Mouse (Mus musculus) heart, adult 11 months (tissue): ENCODE results near the gene Serinc3.

ENCODE experiments used
- DNase-seq: peaks from one replicate; pipeline ENCODE4 v3.0.0; 2022

The Serinc3 gene

DNA sequence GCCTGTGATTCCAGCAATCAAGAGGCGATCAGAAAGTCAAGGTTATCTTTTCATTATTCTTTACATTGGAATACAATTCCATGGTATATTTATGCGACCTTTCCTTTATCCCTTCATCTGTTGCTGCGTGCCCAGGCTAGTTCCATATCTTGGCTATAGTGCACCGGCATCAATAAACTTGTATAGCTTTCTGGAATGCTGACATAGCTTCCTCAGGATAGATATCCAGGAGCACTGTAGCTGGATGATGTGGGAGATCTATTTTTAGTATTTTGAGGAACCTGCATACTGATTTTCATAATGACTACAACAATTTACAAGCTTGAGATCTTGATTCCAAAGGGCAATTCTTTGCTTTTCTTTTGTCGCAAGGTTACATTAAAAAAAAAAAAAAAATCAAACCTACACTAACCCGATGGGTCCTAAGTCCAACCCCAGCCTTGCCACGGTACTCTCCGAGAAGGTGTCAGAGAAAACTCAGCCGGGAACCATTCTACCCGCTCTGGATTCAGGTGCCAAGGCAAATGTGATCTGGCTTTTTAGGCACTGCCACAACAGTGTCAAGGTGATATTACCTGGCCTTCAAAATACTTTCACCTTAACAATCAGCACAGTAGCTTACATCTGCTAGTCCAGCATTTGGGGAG is 51.2 kb downstream of the Serinc3 start:
- DNase-seq = no peak

DNA sequence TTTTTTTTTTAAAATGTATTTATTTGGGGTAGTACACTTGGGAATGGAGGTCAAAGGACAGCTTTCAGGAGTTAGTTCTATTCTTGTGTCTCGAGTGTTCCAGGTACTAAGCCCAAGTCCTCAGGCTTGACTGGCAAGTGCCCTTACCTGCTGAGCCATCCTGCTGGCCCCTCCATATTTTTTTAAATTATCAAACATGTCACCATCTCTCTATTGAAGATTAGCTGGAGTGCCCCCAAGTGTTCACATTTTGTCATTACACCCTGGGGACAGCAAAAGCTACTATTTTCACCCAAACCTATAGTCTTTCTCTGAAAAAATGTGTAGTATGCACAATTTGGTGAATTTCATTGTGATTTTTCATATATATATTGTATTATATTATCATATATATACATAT is 52.8 kb downstream of the Serinc3 start:
- DNase-seq = no peak

DNA sequence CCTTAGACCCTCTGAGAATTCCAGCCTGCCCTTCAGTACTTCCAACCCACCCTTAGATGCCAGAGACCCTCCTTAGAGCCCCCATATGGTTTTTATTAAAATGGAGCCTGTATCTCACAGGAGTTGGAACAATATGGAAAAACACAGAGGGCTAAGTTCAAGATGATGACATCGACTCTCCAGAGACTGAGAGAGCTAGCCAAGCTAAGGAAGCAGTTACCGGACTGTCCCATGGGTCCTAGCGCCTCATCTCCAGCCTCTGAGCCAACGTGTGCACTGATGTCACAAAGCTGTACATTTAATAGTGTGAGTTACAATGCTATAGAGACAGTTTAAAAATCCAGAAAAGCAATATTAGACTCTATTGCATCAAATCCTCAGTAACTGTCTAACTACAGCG is 53.9 kb downstream of the Serinc3 start:
- DNase-seq = no peak

DNA sequence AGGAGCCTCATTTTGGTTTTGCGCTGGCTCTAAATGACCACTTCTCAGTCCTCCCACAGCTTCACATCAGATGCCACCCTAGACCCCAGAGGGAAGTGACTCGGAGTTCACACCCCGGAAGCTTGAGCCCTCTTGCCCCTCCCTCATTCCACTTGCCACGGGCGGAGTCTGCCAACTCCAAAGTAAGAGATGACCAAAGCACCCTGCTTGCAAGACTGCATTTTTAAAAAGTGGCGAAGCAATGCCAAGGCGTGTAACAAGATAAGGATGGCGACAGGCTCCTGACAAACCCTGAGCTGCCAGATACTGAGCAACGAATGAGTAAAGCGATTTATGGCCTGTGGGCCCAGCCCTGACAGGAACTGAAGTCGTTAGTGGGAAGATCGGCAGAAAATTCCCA is 54.7 kb downstream of the Serinc3 start:
- DNase-seq = peak; percentile 93

DNA sequence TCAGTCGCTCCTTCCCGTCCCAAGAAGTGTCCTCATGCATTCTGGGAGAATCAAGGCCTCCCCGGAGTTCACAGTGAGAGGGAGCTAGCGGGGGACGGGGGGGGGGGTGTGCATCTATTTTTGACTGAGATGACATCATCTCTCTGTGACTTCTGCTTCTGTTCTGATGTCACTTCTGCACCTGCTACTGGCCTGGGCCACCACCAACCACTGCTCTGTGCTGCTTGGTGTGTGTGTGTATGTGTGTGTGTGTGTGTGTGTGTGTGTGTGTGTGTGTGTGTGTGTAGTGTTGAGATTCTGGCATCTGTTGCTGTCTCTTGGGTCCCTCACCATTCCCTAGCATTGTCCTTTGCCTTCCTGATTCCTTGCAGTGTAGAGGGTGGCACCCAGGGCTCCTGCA is 57.4 kb downstream of the Serinc3 start:
- DNase-seq = peak; percentile 91

DNA sequence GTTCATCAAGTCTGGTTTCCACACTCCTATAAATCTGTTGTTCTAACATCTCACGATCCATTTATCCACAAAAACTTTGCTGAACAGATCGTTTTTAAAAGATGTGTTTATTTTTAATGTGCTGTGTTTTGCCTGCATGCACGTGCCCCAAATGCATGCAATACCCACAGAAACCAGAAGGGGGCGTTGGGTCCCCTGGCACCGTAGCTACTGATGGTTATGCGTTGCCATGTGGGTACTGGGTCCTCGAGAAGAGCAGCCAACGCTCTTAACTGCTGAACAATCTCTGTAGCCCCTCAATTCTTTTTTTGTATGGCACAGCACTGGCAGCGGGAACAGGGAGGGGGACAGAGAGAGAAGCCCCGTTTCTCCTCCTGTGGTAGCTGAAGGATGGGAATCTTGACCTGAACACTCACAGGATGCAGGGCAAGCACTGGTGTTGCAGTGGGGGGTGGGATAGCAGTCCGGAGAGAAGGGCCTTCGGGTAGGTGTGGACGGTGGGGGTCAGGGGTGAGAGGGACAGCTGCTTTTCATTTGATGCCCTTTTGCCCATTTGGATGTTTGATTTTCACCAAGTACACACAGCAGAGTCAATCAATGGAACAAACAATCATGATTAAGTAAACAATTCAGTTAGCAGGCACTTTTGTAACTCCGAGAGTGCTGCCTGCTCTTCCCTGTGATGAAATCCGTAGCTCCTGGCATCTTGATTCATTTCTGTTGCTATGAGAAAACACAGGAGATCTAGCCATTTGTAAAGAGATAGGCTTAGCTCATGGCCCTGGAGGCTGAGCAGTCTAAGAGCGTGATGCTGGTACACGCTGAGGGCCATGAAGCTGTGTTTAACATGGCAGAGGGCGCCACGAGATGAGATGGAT is 58.3 kb downstream of the Serinc3 start:
- DNase-seq = no peak

DNA sequence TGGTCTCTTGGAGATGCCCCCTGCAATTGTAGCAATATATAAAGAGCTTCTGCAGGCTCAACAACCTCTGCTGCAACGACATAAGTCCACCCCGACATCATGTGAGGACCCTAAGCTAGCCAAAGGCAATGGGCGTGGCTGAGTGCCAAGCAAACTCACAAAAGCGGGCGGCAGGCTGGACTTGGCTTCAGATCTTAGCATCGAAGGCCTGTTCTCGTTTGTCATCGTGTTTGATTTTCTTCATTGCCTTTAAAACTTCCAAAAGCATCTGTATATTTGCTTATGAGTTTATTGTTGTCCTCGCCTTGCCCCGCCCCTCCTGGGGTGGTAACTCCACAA is 60.9 kb downstream of the Serinc3 start:
- peak; percentile 92 for DNase-seq

DNA sequence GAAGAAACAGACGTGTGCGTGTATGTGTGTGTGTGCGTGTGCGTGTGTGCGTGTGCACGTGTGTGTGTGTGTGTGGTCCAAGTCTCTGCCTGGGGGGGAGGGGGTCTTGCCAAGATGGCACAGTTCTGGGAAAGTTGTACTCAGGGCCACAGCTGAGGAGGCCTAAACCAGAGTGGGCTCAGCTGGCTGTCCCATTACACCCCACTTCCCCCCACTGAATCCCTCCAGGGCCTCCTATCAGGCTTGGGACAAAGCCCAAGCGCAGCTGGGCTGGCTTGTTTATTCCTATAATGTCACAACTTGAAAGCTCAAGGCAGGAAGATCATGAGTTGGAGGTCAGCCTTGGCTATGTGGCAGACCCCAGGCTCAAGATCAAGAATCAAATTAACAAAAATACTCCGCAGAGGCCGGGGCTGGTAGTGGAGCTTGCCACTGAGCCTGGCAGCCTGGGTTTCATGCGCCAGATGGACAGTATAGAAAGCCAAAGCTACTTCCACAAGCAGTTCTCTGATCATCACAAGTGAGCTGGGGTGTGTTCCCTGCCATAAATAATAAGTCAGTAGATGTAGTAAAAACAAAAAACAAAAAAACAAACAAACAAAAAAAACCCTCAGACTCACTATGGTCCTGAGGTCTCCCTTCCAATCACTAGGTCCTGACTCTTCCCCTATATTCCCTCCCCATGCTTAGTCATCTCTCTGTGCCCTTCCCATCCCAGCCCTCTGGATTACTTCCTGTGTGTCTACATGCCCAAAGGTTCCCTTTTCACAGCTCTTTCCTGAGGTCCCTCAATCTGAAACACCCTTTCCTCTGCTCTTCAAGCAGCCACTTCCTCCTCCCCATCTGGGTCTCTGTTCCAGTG is 61.5 kb downstream of the Serinc3 start:
- DNase-seq = peak; percentile 95

DNA sequence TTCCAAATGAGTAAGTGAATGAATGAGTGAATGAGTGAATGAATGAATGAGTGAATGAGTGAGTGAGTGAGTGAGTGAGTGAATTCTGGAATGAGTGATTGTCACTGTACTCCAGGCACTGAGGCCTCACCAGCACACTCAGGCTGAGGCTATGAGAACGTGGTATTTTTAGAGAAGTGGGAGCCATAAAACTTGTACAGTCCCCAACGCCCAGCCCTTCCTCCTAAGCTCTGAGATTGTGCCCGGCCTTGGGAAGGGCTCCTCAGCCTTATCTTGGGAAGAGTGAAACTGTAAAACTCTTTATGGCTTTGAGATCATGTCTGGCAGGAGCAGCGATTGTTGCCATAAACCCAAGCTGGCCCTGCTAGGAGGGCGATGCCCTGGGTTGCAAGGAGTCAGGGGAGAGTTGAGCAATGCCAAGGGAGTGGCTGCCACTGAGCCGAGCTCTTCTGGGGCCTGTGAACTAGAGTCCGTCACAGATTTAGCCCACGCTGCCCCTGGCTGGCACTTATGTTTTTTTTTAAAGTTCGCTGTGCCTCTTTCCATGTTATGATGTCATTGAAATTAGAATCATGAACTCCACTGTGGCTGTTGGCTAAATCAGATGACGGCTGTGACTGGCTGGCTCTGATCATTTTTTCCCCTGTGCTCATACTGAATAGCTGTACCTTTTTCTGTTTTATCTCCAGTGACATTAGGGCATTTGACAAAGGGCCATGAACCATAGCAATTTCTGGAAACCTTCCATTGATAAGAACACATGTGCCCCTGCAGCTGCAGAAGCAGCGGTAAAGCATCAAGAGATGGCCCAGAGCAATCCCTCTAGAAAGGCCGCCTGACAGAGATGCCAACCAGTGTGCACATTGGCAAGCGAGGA is 64.6 kb downstream of the Serinc3 start:
- DNase-seq = peak; percentile 95

DNA sequence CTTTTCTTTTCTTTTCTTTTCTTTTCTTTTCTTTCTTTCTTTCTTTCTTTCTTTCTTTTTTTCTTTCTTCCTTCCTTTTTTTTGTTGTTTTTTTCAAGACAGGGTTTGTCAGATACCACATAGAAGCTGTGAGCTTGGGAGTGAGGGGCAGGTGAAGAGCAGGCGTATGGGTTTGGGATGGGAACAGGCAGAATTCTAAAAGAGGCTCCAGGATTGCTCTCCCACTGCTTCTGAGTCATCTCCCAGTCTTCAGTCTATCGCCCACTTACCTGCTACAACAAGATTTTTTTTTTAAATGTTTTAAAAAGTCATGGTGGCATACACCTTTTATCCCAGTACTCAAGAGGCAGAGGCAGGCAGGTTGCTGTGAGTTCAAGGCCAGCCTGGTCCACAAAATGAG is 66.9 kb downstream of the Serinc3 start:
- DNase-seq = no peak

DNA sequence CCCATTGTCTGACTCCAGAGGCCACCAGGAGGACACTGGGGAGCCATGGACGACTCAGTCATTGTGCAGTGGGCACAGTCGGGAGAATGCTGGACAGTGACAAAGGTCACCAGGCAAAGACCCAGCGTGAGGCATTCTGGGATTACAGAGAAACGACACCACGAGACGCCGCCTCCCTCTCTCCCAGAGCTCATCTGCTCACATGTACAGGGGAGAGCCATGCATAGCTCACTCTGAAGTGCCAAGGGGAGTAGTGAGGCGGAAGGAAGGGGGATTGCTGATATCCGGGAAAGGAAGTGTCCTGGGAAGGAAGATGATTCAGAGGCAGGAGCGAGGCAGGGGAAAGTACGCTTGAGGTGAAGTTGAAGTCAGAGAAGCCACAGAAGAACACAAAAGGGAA is 69.7 kb downstream of the Serinc3 start:
- peak; percentile 95 for DNase-seq

DNA sequence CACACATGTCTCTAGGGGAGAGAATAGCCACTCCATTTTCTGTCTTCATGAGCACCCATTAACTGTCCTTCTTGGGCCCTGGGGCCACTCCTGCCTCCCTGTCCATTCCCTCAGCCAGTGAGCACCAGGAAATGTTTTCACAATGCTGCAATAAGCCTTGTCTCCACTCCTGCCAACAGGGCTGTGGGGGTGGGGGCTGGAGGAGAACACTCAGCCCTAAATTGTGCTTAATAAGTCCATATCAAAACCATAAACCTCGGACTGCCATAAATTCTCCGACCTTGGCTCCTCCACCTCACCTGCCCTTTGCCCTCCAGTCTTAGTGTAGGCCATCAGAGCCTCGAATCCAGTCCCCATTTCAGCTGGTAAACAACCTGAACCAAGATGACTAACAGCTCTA is 70.6 kb downstream of the Serinc3 start:
- no peak for DNase-seq
